Mouse (Mus musculus): ENCODE measurements at regions not wholly inside any gene's neighbourhood (a gene's known extent, or its start where the extent isn't known, plus 50 kb on each side); places are given as distances from the start of the nearest gene placed in this dataset.
"Not testable (repeated sequence)": the region's sequence is repeated elsewhere in the genome, so short reads cannot be mapped to it uniquely, and the experiment has no call there.

DNA sequence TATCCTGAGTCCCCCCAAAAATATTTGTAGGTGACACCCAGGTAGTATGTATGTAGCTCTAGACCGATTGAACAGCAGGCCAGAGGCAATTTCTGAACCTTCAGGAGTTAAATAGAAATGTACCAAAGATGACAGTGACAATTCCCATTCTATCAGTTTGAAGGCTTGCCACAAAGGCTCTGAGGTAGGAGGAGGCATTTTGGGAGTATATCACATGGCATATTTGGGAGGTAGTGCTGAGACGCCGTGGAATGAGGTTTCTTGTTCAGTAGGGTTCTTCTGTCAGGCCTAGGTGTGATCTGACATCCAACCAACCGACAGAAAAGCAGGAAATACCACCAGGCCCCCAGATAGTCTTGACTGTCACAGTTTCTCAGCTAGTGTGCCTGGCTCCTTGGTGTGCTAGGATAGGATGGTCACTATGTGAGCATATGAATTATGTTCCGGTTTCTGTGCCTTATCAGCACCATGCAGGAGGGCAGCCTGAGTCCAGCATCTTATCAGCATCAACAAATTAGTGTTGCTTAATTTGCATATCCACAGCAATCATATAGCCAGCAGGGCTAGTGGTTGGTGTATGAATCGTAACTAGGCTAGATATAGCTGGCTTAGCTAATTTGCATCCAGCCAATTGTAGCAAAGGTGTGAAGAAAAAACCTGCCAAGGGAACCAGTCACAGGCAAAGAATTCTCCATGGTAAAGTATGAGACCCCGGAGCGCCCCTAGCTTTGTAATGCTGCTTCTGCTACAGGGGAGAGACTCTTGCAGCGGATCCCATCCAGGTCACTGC, 136.3 kb upstream of the Bcor start:
- no peak for DNase-seq

GRCm38 (mm10) chrX:12298609-12299008, 138.5 kb upstream of the Bcor start:
- no peak for DNase-seq

DNA sequence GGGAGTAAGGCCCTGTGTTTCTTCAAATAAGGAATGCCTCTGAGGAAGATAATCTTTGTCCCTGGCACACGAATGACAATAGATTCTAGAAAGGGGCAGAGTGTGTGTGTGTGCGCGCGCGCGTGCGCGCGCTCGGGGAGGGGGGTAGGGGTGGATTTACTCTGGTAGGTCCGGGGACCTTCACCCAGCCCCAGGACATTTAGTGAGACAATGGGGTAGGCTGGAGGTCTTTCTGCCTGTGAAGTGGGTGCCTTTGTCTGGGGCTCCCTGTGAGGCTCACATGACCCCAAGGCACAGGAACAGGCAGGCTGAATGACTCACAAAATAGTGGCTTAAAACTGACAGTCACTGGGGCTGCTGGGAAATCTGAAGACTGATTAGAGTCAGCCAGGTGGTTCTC, 139.1 kb upstream of the Bcor start:
- no peak for DNase-seq

- DNase-seq, result peak; percentile 8 to 19
Observed at GRCm38 (mm10) chrX:12304678-12305077, 144.5 kb upstream of the Bcor start.

- DNase-seq, result no peak
Observed at GRCm38 (mm10) chrX:12306940-12307339, 146.8 kb upstream of the Bcor start.

GRCm38 (mm10) chrX:12312534-12312933, 152.4 kb upstream of the Bcor start:
- DNase-seq, result no peak

- no peak for DNase-seq
Observed at GRCm38 (mm10) chrX:12315658-12316057, 155.5 kb upstream of the Bcor start.

DNA sequence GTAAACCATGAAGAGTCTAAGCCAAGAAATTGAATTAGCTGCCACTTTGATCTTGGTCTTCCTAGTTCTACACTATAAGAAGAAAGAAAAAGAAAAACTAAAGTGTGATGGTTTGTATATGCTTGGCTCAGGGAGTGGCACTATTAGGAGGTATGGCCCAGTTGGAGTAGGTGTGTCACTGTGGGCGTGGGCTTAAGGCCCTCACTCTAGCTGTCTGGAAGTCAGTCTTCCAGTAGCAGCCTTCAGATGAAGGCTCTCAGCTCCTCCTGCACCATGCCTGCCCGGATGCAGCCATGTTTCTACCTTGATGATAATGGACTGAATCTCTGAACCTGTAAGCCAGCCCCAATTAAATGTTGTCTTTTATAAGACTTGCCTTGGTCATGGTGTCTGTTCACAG, 157.3 kb upstream of the Bcor start:
- not testable (repeated sequence) for DNase-seq

- DNase-seq, result no peak
Observed at GRCm38 (mm10) chrX:12318848-12319651, 158.9 kb upstream of the Bcor start.

DNA sequence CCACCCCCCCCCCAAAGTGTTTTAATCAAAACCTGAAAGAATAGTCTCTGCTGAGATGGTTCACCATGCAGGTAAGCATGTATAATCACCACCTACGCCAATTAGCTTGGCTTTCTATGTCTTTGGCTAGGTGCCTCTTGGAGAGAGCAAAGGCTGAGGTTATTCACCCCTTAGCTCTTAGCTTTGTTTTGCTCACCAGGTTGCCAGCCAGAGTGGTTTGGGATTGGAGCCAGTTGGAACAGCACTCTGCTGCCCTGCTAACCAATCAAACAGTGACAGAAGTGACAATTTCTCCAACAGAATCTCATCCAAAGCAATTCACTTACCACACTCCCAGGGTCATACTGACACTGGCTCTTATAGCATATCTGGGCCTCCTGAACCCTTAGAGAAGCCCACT, 162.3 kb upstream of the Bcor start:
- no peak for DNase-seq

GRCm38 (mm10) chrX:12323268-12323667, 163.1 kb upstream of the Bcor start:
- DNase-seq, result no peak

DNA sequence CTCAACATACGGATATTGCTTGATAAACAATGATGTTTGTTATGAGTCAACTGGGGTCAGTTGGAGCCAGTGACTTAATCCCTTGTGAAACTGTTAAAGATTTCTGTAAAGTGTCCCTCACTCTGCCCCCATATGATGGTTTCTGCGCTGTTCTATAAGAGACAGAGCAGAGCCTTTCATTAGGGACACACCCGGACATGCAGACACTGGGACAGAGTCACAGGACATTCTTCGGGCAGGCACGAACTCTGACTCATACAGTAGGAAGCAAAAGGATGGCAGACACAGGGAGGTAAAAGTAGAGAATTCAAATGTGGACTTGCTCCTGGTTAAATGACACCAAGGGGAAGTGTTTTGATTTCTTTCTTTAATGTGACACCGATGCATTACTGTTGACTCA, 163.7 kb upstream of the Bcor start:
- no peak for DNase-seq

- DNase-seq, result no peak
Observed at GRCm38 (mm10) chrX:12327464-12327863, 167.3 kb upstream of the Bcor start.

GRCm38 (mm10) chrX:12340561-12340960, 180.4 kb upstream of the Bcor start:
- no peak for DNase-seq

DNA sequence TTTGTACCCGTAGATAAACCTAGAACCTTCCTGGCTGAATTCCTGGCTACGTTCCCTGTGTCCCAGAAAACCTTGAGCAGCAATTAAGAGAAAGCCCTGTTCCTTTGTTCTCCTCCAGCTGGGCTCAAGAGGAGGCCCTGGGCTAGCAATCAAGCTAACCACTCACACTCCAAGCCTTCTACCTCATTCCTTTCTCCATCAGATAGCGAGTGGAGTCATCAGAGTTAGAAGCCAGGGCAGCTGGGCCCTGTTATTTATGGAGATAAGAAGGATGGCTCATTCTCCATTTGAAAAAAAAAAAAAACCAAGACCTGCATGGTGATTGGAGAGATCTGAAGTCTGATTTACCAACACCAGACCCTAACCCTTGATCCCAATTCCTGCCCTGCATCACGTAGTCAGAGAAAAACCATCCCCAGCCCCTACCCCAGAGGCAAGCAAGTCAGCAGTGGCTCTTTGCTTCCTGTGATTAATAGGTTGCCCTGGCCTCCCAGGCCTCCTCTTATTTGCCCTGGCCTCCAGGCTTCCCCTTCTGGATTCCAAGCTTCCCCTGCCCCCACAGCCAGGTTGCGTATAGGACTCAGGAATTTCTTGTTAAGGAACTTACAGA, 181.3 kb upstream of the Bcor start:
- no peak for DNase-seq

DNA sequence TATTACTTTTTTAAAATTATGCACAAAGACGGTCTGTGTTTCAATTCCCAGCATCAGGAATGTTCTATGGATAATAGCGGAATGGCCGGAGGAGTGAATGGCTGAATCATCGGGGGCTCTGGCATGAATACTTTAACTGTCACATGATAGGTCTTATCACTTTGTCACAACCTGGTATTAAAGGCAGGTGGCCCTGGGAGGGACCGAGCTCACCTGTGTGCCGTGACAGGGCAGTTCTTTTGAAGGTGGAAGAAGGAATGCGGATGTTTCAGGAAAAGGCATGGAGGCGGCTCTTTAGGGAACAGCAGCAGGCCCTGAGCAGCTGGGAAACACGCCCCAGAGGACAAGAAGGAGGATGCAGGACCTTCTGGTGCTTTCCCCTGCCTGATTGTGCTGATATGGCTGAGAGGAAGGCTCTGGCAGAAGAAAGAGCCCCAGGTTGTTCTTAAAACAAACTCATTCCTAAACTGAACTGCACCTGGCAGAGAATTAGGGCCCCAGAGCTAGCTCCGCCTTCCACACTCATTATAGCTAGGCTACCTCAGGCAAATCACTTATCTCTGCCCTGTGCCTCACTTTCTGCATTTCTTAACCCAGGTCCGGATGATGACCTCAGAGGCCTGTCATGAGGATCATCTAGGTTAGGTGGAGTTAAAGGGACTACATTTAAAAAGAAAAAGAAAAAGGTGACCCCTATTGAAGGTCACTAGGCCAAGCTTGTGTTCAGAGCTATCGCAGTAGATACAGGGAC, 184.8 kb upstream of the Bcor start:
- no peak for DNase-seq

- no peak for DNase-seq
Observed at GRCm38 (mm10) chrX:12346856-12347255, 186.7 kb upstream of the Bcor start.

DNA sequence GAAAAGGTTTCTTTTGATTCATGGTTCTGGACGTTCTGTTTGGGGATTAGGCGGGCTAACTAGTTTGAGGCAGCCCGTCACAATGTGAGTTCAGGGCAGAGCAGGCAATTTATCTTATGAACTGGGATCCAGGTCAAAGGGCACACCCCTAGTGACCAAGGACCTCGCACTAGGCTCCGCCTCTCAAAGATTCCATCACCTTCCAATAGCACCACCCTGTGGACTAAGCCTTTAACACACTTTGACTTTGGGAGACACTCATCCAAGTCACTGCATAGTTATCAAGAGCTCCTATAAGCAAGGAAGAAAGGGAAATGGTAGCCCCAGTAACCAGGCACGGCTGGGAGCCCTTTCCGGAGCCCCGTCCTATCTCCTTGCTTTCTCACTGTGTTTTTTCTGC, 188.0 kb upstream of the Bcor start:
- peak in 1 of 2 experiments; percentile 10 for DNase-seq

DNA sequence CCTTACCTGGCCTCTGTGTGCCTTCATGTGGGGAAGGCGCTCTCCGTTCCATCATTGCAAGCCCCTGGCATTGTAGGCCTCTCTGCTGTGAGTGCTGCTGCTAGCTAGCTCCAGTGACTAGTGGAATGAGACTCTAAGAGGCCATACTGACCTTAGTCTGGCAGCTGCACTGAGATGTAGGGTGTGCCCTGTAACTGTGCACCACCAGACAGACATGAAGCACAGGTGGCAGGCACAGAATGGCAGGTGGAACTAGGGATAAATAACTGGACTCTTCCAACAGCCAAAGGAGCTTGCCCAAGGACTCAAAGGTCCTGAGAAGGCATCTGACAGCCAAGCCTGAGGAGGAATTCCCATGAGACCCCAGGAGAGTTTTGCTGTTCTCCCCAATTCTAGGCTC, 194.7 kb upstream of the Bcor start:
- DNase-seq, result no peak

DNA sequence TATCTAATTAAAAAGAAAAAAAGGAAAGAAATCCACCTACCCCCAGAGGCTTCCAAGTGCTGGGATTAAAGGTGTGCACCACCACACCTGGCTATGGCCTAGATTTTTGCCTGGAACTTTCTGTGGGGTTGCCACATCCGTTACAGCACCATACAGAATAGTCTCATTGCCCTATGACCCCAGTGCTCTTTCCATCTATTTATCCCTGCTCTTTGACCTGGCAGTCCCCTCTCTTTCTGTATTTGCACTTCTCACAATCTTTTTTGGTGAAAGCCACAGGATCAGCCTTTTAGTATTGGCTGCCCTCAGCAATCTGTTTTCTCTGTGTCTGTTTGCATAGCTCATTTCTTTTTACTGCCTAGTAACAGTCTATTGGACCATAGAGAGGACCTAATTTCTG, 197.9 kb upstream of the Bcor start:
- DNase-seq, result no peak

GRCm38 (mm10) chrX:12365582-12366323, 205.6 kb upstream of the Bcor start:
- DNase-seq, result peak in 1 of 2 experiments; percentile 4

DNA sequence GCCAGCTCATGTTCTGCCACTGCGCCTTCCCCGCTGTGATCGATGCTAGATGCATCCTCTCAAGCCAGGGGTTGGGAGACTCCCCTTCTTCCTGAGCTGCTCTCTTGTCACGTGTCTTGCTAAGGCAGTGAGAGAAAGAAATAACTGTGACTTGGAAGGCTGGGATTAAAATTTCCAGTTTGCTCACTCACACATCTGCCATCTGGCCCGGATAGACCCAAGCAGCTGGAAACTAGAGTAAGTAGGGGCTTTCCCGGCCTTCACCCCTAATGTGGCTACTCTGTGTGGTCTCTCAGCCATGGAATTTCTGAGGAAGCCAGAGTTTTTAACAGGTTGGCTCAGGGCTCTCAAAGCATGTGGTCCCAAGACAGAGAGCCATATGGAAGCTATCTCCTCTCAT, 206.6 kb upstream of the Bcor start:
- DNase-seq, result no peak

Measured in adrenal gland, postnatal 36 days (tissue).